9 mouse cellular contexts compared by ENCODE assay signal in the genomic region with DNA sequence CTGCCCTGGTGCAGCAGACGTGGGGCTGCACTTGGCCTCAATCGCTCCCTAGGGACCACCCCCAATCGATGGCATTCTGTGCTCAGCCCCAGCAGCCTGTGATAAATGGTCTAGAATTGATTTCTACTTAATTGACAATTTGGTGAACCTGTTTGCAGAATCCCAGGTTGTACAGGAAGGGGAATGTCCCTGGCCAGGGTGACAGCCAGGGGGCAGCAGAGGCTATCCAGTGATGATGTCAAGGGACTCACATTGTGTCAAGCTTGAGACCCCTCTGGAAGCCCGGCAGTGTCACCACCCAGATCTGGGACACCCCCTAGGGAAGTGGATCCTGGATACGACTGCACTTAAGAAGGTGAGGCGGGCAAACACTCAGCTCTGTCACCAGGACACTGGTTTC. TPM values are rescaled to one million over a fixed set of nuclear protein-coding genes. Genes with fewer than 3 reads are reported as not detected.
DNase-seq lines count a peak whose midpoint lies in the region; ATAC-seq and TF ChIP-seq lines count a peak whose summit lies in the region.
"Had no signal": no experiment of that assay in that cellular context is flagged by ENCODE, and none has a peak within 500 bp of the region (broad histone marks: within the 10 kb centered on the region; RNA-seq: fewer than 3 reads in every experiment).

No protein-coding gene starts in this region.

- 19% methylated on average over 6 of the region's 6 CpGs for WGBS in lung, postnatal 0 days

- in situ Hi-C loops in ES-E14 (cut with MboI; ENCODE audit: low sequenced_read_pairs in 2 of 2, unreplicated experiment in 2 of 2) = no loop called here

- H3K27ac ChIP-seq in layer of hippocampus, adult 2 months = no peak overlapping the region
- no peak overlapping the region for H3K27ac ChIP-seq in ES-E14 (ENCODE audit: insufficient read depth, low read depth, low read length, poor library complexity, severe bottlenecking)
- H3K27ac ChIP-seq in embryonic fibroblast, embryonic 13.5 days (ENCODE audit: insufficient read depth, low read length) = no peak overlapping the region
- no peak overlapping the region for H3K27ac ChIP-seq in lung, postnatal 0 days (ENCODE audit: low read length)
- H3K27ac ChIP-seq: midbrain, embryonic 12.5 days had no signal

- peak in 1 of 2 experiments; percentile 47 for DNase-seq in layer of hippocampus, adult 2 months (ENCODE audit: low spot score in 2 of 2)
- no peak for DNase-seq in layer of hippocampus, adult 9-11 months
- DNase-seq in ES-E14 (ENCODE audit: low read depth, low spot score) = no peak
- peak; percentile 70 for DNase-seq in adrenal gland, postnatal 14 days
- DNase-seq in lung, postnatal 0 days (ENCODE audit: low spot score) = peak; percentile 16
- DNase-seq in thymus, adult 18-20 months = peak; percentile 21 to 34

- no peak overlapping the region for H3K4me2 ChIP-seq in lung, postnatal 0 days (replicated peaks; ENCODE audit: low read depth, low read length)
- H3K4me2 ChIP-seq: midbrain, embryonic 12.5 days had no signal

- H3K4me3 ChIP-seq in layer of hippocampus, adult 2 months = no peak overlapping the region
- no peak overlapping the region for H3K4me3 ChIP-seq in ES-E14 (ENCODE audit: insufficient read depth in 1 of 2, low read depth in 1 of 2, low read length in 2 of 2, poor library complexity in 1 of 2, severe bottlenecking in 1 of 2)
- H3K4me3 ChIP-seq in embryonic fibroblast, embryonic 13.5 days (ENCODE audit: insufficient read depth, low read length) = no peak overlapping the region
- H3K4me3 ChIP-seq in lung, postnatal 0 days (ENCODE audit: low read depth, low read length) = no peak overlapping the region
- H3K4me3 ChIP-seq: midbrain, embryonic 12.5 days had no signal

- H3K9me3 ChIP-seq in ES-E14 (ENCODE audit: control insufficient read depth, insufficient read depth, low read depth, low read length) = no peaks in the 10 kb centered on the region
- no peaks in the 10 kb centered on the region for H3K9me3 ChIP-seq in lung, postnatal 0 days (ENCODE audit: low read length)
- H3K9me3 ChIP-seq: midbrain, embryonic 12.5 days had no signal

- 0 out of 2 replicates have a peak, but pooled peaks cover 2% of the 10 kb centered on the region for H3K27me3 ChIP-seq in lung, postnatal 0 days (replicated peaks; ENCODE audit: insufficient read depth, low read length)

- H3K9ac ChIP-seq in ES-E14 (ENCODE audit: insufficient read depth, low read depth, low read length, poor library complexity, severe bottlenecking) = no peak overlapping the region
- H3K9ac ChIP-seq in lung, postnatal 0 days (replicated peaks; ENCODE audit: low read depth) = no peak overlapping the region
- H3K9ac ChIP-seq: midbrain, embryonic 12.5 days had no signal

- no peak for TF ChIP-seq POLR2A in embryonic fibroblast, embryonic 13.5 days (IDR thresholded peaks at IDR 0.05; ENCODE audit: low read depth, low read length)

- peaks cover 0 to 5% of the 10 kb centered on the region in 2 experiments; a peak in 1 of 4 replicates for H3K4me1 ChIP-seq in ES-E14 (ENCODE audit: control insufficient read depth in 2 of 2, insufficient read depth in 2 of 2, low read length in 2 of 2, poor library complexity in 1 of 2)
- H3K4me1 ChIP-seq in embryonic fibroblast, embryonic 13.5 days (ENCODE audit: control insufficient read depth, insufficient read depth, low read length) = no peaks in the 10 kb centered on the region
- no peaks in the 10 kb centered on the region for H3K4me1 ChIP-seq in lung, postnatal 0 days (ENCODE audit: insufficient read depth, low read depth, low read length)
- H3K4me1 ChIP-seq: midbrain, embryonic 12.5 days had no signal

- no peaks in the 10 kb centered on the region for H3K36me3 ChIP-seq in ES-E14 (ENCODE audit: control insufficient read depth, insufficient read depth, low read length, poor library complexity, severe bottlenecking)
- no peaks in the 10 kb centered on the region for H3K36me3 ChIP-seq in lung, postnatal 0 days (ENCODE audit: insufficient read depth, low read length)
- H3K36me3 ChIP-seq: midbrain, embryonic 12.5 days had no signal

- no peak for TF ChIP-seq EP300 in lung, postnatal 0 days (IDR thresholded peaks at IDR 0.05)

- peak; percentile 83 for TF ChIP-seq CTCF in layer of hippocampus, adult 2 months (conservative IDR thresholded peaks at IDR 0.05)
- peak; percentile 78; the same call in 1 of the 2 replicates for TF ChIP-seq CTCF in embryonic fibroblast, embryonic 13.5 days (IDR thresholded peaks at IDR 0.05; ENCODE audit: borderline replicate concordance, insufficient read depth, low read length)
- TF ChIP-seq CTCF in lung, postnatal 0 days (IDR thresholded peaks at IDR 0.05) = peak; percentile 81

- no peak for ATAC-seq in lung, postnatal 0 days
- no peak for ATAC-seq in activated CD4-positive, CD25-positive, alpha-beta regulatory T cell, adult 4 months

TF ChIP-seq in ES-E14, 5 proteins besides CTCF, POLR2A, EP300 and RAD21:
- TF ChIP-seq CHD2 (IDR thresholded peaks at IDR 0.05; ENCODE audit: low read depth, low read length) (no peak), ZC3H11A (IDR thresholded peaks at IDR 0.05; ENCODE audit: borderline replicate concordance, low read depth, low read length) (0 out of 2 replicates have a peak, but pooled peaks have one; percentile 37)

RNA-seq across cellular contexts. Expression of gene Lhx3, which starts 25.4 kb away (rescaled TPM):
- total RNA-seq in layer of hippocampus, adult 2 months (2021) = not detected
- total RNA-seq in ES-E14 (2012; rRNA removed) = 0.13 TPM in 1 of 2 replicates, not detected in the other
- total RNA-seq in adrenal gland, postnatal 14 days (2021) = 0.30 TPM in 1 of 2 replicates, not detected in the other
- polyA plus RNA-seq in embryonic fibroblast, embryonic 13.5 days (2011; ENCODE audit: insufficient read length, low read depth, missing spikeins) = not detected in 2 replicates
- polyA plus RNA-seq in lung, postnatal 0 days (2015; fragmentation: Nextera tagmentation; extraction: Ambion mirVana) = not detected in 2 replicates
- polyA plus RNA-seq in activated CD4-positive, CD25-positive, alpha-beta regulatory T cell, adult 4 months (2017; shearing (Covaris generic)) = not detected

RNA-seq across cellular contexts. Expression of gene Qsox2, which starts 54.7 kb away (rescaled TPM):
- 10 to 100 TPM; 25.3 to 25.7 TPM for total RNA-seq in layer of hippocampus, adult 2 months (2021)
- 32.0 and 59.7 TPM in 2 replicates for total RNA-seq in ES-E14 (2012; rRNA removed)
- total RNA-seq in adrenal gland, postnatal 14 days (2021) = 18.6 and 19.0 TPM in 2 replicates
- 19.5 and 19.9 TPM in 2 replicates for polyA plus RNA-seq in embryonic fibroblast, embryonic 13.5 days (2011; ENCODE audit: insufficient read length, low read depth, missing spikeins)
- polyA plus RNA-seq in lung, postnatal 0 days (2015; fragmentation: Nextera tagmentation; extraction: Ambion mirVana) = 11.3 and 12.9 TPM in 2 replicates
- polyA plus RNA-seq in activated CD4-positive, CD25-positive, alpha-beta regulatory T cell, adult 4 months (2017; shearing (Covaris generic)) = 1 to 10 TPM; 2.0 to 2.6 TPM

RNA-seq across cellular contexts. Expression of gene Nacc2, which starts 59.6 kb away (rescaled TPM):
- total RNA-seq in layer of hippocampus, adult 2 months (2021) = 10 to 100 TPM; 59.8 to 61.4 TPM
- total RNA-seq in ES-E14 (2012; rRNA removed) = 4.8 and 6.0 TPM in 2 replicates
- 25.9 and 30.5 TPM in 2 replicates for total RNA-seq in adrenal gland, postnatal 14 days (2021)
- polyA plus RNA-seq in embryonic fibroblast, embryonic 13.5 days (2011; ENCODE audit: insufficient read length, low read depth, missing spikeins) = 21.1 and 23.1 TPM in 2 replicates
- polyA plus RNA-seq in lung, postnatal 0 days (2015; fragmentation: Nextera tagmentation; extraction: Ambion mirVana) = 7.1 and 9.2 TPM in 2 replicates
- 1 to 10 TPM; 1.1 to 1.3 TPM for polyA plus RNA-seq in activated CD4-positive, CD25-positive, alpha-beta regulatory T cell, adult 4 months (2017; shearing (Covaris generic))

Comparison
In these comparisons a context has a peak if more than half of its experiments do, and no peak if none do; other contexts are left out.
1. DNase-seq: peak in adrenal gland, postnatal 14 days (single experiment), lung, postnatal 0 days (single experiment) and thymus, adult 18-20 months (2 of 2); none in layer of hippocampus, adult 9-11 months (single experiment) and ES-E14 (single experiment).
2. Peak in every context shown above with its lines, with median percentiles within 50 percentile points of each other: CTCF ChIP-seq.